Mouse (Mus musculus): ENCODE measurements around the gene Olfr524.
A peak's percentile ranks its signal among the peaks of the same experiment; 100 is the strongest.

The Olfr524 gene

GRCm38 (mm10) chr7:140184206-140184605, 21.6 kb downstream of the Olfr524 start:
- no peak for DNase-seq

- DNase-seq: no peak
Measured at GRCm38 (mm10) chr7:140180692-140181091, 25.1 kb downstream of the Olfr524 start.

- DNase-seq: no peak
Measured at GRCm38 (mm10) chr7:140179176-140179575, 26.6 kb downstream of the Olfr524 start.

DNA sequence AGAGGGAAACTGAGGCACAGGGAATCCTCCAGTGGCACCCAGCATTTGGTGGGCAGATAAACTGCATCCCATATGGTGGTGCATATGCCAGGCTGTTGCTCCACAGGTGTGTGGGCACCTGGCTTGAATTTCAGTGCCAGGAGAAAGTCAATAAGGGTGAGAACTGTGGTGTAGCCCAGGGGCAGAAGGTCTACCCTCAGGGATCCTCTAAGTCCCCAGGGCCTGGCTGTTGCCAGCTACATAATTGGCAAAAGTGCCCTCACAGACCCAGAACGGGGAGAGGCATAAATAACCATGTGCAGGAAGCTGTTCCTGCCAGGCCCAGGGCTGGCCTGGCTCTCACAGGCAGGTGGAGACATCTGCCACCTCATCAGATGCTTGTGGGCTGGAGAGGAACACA, 32.8 kb downstream of the Olfr524 start, which contains the start of gene Olfr523:
TSS of gene Olfr523 (plus strand) at position 282 of the 400 bp plus-strand sequence.
- peak; percentile 82 for DNase-seq

GRCm38 (mm10) chr7:140170863-140171262, 34.9 kb downstream of the Olfr524 start:
- DNase-seq: no peak

- DNase-seq: no peak
Measured at GRCm38 (mm10) chr7:140169386-140169785, 36.4 kb downstream of the Olfr524 start.

DNA sequence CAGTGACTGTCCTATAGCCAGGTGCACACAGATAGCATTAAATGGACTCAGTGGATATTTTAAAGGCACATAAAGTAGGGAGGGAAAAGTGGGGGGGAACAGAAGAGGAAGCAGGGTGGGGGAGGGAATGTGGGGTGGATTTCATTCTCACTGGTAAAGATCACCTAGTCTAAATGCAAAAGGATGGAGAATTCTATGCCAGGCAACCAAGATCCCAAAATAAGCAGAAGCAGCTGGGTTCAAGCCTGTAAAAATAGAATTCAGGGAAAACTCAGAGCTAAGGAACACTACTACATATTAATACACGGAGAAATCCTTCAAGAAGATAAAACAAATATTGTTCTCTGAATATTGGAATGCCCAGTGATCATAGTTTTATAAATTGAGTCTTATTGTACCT, 37.8 kb downstream of the Olfr524 start:
- no peak for DNase-seq

DNA sequence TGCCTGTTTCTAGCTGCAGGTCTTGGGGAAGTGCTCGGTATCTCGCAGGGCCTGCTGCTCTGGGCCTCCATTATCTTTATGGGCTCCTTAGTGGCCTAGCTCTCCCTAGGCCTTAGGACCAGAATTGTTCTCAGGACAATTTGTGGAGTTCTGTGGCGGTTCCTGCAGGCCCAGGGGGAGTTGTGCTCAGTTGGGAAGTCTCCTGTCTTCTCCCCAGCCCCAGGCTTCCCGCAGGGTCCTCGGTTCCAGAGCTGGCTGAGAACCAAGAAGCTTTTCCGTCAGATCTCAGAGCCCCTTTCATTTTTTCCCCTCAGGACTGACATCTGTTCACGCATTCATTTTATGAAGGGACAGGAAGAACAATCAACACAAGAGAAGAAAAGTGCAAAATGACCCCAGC, 41.1 kb downstream of the Olfr524 start, which contains the start of gene Olfr522:
TSS of gene Olfr522 (minus strand) at position 101 of the 400 bp plus-strand sequence.
- DNase-seq: no peak

DNA sequence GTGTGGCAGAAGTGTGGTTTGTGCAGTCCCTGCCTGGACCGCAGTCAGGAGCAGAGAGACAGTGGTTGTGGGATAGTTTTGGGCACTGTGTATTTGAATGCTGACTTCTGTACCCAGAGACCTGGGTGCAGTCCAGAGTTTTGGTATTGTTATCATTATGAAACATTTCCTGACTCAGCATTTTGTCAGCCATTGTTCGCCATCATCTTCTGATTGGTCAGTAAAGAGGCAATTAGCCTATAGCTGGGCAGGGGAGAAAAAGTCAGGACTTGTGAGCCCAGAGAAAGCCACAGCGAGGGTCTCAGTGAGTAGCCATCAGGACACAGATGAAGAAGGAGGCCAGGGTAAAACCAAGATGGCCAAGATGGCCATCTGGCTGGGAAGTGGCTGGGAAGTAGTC, 45.4 kb downstream of the Olfr524 start:
- no peak for DNase-seq

- peak; percentile 82 for DNase-seq
Measured at GRCm38 (mm10) chr7:140154218-140154927, 51.4 kb downstream of the Olfr524 start, which contains the start of gene Sprn. Gene Sprn, minus strand, starts transcription at chr7:140154877.

GRCm38 (mm10) chr7:140153829-140154217, 51.9 kb downstream of the Olfr524 start:
- no peak for DNase-seq

GRCm38 (mm10) chr7:140153383-140153782, 52.4 kb downstream of the Olfr524 start:
- DNase-seq: peak; percentile 76
